Mouse (Mus musculus): ENCODE measurements around the gene Scarb1.
A peak's percentile ranks its signal among the peaks of the same experiment; 100 is the strongest.

Gene Scarb1

DNA sequence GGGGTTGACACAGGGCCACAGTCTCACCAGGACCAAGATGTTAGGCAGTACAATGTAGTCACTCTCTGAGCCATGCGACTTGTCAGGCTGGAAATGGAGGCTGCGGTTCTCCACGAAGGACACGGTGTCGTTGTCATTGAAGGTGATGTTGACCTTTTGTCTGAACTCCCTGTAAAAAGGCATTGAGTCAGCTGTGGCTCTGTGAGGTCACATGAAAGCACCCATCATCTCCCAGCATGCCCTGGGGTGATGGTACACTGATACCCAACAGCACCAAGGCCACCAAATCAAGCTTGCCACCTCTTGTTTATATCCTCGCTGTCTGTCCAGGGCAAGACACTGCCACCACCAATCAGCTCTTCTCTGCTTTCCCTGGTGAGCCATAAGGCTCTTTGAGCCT lies 37.8 kb downstream of the Scarb1 start:
- DNase-seq = no peak

- DNase-seq = no peak
These were observed 42.7 kb downstream of the Scarb1 start for GRCm38 (mm10) chr5:125298234-125298633.

- no peak for DNase-seq
These were observed 43.7 kb downstream of the Scarb1 start for GRCm38 (mm10) chr5:125297171-125297570.

- DNase-seq = no peak
These were observed 47.9 kb downstream of the Scarb1 start for GRCm38 (mm10) chr5:125292951-125293350.

- no peak for DNase-seq
These were observed 49.0 kb downstream of the Scarb1 start for GRCm38 (mm10) chr5:125291895-125292294.

DNA sequence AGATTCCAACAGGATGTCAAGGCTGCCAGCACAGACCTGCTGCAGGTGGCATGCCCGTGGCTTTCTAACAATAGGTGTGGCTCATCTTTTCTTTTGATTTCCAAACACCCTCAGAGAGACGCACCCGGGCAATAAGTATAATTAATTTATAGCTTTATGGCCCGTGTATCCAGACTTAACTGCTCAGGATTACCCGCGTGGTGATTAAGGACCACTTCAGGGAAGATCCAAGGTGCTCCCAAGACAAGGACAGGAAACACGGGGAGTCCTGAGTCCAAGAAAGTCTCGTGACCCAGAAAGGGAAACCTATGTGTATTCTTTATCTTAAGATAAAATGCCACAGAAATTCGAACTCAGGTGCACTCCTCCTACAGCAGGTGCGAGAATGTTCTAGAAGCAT lies 49.5 kb downstream of the Scarb1 start:
- DNase-seq = no peak

DNA sequence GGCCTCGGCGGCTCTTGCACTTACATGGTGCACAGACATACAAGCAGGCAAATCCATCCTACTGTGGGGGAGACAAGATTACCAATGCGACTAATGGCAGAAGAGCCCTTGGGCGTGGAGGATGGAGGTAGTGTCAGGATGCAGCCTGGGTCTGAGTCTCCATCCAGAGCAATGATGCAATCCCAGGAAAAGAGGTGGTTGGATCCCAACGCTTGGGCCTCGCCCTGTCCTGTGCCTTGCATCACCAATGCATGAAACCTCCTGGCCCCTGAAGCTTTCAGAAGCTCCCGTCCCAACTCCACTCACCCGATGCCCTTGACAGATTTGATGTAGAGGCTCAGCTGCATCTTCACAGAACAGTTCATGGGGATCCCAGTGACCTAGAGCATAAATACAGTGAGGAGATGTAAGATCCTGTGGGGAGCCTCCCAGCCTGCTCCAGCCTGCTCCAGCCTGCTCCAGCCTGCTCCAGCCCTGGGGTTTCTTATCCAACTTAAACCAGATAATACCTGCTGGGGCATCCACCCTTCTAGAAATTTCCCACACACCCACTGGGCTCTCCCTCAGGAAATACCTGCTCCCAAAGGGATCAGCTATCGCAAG lies 53.7 kb downstream of the Scarb1 start:
- DNase-seq = no peak

DNA sequence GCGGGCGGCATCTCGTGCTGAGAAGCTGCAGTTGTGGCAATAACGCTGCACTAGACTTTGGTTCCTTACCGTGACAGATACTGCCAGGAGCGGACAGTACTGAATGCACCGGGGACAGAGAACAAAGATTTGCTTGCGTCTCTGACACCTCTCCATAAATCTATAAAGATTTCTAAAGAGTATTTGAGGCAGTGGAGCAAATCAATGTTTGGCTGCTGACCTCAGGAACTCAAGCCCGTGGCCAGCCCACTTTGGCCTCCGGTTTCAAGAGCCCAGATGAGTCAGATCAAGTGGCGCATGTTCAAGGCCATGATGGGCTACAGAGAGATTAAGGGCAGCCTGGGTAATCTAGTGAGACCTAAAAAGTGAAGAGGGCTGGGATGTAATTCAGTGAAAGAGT lies 54.8 kb downstream of the Scarb1 start:
- no peak for DNase-seq

DNA sequence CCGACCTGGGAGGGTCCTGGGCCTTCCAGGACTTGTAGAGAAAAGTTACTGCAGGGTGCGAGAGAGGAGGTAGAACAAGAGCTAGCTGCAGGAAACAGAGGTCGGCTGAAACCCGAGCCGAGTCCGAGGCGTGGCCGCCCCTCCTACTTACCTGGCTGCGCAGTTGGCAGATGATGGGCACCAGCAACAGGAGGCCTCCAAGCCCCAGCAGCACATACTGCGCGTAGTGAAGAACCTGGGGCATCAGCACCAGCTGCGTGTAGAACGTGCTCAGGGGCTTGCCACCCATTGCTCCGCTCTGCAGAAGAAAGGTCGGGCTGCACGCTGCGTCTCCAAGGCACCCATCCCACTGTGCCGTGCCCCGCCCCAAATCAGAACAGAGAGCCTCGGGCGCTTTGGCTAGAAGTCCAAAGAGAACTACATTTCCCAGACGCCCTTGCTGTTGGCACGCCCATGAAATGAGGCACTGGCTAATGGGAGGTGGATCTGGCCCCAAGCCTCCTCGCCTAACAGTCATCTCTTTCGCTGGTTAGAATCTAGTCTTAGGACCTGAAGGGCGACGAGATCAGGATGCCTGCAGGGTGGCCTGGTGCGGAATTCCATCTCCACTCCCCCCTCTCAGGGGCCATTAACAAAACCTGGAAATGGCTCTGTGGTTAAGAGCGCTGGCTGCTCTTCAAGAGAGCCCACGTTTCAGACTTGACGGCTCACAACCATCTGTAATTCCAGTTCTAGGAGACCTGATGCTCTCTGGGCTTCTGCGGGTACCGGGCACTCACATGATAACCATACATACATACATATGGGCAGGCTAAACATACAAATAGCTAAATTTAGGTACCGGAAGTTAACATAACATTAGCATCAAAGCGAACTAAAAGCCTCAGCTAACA lies 56.9 kb downstream of the Scarb1 start:
- DNase-seq = peak; percentile 64 to 79

- no peak for DNase-seq
These were observed 61.7 kb downstream of the Scarb1 start for GRCm38 (mm10) chr5:125279216-125279615.

GRCm38 (mm10) chr5:125278314-125278713 lies 62.6 kb downstream of the Scarb1 start:
- no peak for DNase-seq

DNA sequence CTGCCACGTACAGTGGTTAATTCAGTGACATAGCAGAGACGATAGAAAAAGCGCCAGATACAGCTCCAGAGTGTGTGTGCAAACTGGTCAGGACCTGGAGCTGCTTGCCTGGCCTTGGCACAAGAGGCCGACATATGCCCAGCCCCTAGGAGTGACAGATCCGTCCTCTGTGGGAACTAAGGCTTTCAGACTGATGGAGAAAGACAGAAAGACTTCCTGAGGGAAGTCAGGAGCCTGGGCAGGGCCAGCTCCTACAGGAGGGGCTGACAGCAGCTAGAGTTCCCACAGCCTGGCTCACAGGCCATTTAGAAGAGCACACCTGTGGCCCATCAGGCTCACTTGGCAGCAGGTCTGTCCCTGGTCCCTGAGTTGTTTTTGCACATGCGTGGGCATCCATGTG lies 63.6 kb downstream of the Scarb1 start:
- peak; percentile 53 to 62 for DNase-seq

DNA sequence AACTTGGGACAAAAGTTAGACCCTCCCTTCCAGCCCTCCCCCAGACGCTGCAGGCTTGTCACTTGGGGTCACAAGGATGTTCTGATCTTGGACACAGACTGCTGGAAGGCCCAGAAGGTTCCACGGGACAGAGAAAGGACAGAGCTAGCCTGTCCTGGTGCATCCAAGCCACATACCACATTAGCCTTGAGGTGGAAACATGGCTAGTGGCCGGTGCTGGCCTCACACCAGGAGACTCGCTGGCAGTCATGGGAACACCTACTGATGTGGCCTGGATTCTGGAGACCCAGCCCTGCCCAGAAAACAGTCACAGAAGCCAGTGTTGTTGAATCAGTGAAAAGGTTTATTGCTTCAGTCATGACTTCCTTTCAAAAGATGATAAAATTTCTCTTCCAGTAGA lies 64.1 kb downstream of the Scarb1 start:
- peak in 1 of 2 experiments; percentile 49 for DNase-seq

DNA sequence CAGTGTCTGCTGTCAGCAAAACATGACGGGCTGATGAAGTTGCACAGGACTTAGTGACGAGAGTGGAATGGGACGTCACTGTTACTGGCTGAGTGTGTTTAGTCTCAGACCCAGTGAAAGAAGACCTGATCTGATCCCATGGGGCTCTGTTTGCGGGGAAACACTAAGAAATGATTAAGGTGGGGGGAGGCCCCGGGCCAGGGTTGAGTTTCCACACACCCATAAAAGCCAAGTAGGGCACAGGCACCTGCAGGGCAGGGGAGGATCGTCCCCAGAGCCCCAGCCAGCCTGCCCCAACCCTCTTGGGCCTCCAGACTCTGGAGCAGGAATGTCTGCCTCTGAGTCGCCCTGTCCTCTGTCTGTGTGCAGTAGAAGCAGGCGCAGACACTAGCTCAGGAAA lies 65.6 kb downstream of the Scarb1 start:
- DNase-seq = no peak

- DNase-seq = no peak
These were observed 66.1 kb downstream of the Scarb1 start for GRCm38 (mm10) chr5:125274773-125275172.

GRCm38 (mm10) chr5:125274182-125274581 lies 66.7 kb downstream of the Scarb1 start:
- no peak for DNase-seq

DNA sequence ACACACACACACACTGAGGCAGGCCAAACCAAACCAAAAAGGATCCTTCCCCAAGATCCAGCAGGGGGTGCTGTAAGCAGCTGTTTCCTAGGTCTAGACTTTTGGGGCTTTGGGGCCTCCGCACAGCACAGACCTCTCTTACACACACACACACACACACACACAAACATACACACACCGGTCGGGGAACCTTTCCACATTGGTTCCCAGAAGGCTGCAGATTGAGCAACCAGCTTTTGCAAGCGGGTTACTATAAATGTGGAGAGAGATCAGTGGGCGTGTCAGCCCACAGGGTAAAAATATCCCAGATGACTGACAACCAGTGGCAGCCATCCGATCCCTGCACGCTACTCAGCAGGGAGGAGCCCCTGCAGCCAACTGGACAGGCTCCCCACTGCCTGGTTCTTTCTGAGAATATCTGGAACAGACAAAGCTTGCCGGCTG lies 67.2 kb downstream of the Scarb1 start:
- peak; percentile 59 to 60 for DNase-seq

DNA sequence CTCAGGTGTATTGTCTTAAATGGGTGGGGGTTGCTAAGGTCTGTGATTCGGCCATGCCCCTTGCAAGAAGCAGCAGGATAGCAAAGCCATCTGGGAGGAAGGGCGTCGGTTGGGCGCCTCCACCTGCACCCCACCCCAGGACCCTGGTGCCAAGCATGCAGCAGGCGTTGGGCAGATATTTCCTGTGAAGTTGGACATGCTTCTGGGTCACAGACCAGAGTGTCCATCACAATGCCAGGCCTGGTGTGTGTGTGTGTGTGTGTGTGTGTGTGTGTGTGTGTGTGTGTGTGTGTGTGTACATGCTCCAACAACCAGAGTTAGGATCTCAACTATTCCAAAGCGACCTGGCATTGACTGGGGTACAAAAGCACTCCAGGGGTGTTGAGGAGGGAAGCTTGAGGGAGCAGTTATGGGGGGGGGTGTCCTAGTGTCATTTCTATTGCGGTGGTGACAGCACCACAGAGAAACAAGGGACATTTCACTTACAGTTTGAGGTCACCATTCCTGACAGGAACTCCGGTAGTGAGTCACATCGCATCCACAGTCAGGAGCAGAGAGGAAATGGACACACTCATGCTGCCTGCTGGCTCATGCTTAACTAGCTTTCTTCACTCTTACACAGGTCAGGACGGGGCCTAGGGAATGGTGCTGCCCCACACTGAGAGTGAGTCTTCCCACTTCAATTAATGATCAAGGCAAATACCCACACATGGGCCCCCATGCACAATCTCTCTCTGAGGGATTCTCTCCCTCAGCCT lies 68.5 kb downstream of the Scarb1 start:
- no peak for DNase-seq

GRCm38 (mm10) chr5:125271531-125272203 lies 69.2 kb downstream of the Scarb1 start:
- DNase-seq = peak; percentile 83 to 89

DNA sequence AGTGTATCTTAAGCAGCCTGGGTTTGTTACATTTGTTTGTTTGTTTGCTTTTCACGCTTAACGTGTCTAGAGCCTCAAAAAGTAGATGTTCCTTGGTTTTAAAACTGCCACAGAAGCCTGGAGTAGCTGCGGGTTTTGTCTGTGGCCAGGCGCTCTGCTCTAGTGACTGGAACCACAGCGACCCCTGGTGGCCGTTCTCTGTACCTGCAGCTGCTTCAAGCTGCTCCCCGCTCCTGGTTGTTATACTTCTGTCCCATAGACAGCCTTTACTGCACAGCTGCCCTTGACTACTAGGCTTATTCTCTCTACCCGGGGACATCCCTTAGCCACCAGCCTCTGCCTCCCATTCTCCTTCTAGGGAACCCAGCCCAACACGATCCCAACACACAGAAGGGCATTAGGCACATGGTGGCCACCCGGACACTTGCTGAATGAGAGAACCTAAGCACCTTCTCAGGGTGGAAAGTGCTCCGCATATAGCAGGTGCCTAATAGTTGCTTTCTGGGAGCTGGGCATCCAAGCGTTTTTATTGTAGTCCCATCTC lies 70.2 kb downstream of the Scarb1 start:
- DNase-seq = peak; percentile 63 to 74

DNA sequence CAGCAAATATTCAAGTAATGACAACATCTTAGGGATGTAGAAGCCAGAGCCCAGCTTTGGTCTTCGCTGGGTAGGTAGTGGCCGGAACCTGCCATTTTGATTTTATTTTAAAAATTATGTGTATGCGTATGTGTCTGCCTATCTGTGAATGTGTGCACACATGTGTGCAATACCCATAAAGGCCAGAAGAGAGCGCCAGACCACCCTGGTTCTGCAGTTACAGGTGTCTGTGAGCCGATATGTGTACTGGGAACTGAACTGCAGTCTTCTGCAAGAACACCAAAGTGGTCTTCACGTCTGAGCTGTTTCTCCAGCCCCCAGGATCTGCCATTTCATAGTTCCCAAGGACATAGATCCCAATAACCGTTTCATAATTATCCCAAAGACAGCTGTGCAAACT lies 71.1 kb downstream of the Scarb1 start:
- no peak for DNase-seq

DNA sequence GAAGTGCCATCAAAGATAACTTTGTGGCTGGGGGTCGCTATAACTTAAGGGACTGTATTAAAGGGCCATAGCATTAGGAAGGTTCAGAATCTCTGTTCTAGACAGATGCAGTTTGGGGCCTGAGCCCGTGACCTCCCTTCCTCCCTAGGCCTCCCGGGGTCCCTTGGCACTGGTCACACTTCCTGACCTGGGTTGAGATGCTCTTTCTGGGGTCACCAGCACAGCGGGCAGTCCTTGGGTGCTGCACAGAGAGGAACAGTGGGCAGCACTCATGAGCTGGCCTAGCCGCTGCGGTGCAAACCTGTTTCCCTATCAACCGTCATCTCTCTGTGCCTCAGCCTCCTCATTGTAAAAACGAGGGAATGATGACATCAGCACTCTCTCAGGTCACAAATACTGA lies 71.5 kb downstream of the Scarb1 start:
- DNase-seq = no peak
